Mouse (Mus musculus) spleen, adult 2 months (tissue): ENCODE results near the gene Nop56.

Experiments
- CTCF ChIP-seq: fragments of 200-500 bp; IDR thresholded peaks from 2 replicates; pipeline ENCODE4 v1.5.1; 2011; ENCODE audit warnings: mild to moderate bottlenecking, inconsistent platforms; ENCODE audit not compliant: insufficient read depth, insufficient read length, insufficient replicate concordance; ENCODE audit errors: extremely low read depth
- POLR2A ChIP-seq: fragments of 200-500 bp; IDR thresholded peaks from 2 replicates; pipeline ENCODE4 v1.6.1; 2011; ENCODE audit warnings: low read depth, low read length, inconsistent platforms

GRCm38 (mm10) chr2:130246912-130247311, 27.3 kb upstream of the Nop56 start:
- TF ChIP-seq CTCF (no peak), POLR2A (no peak)
